Mouse (Mus musculus): ENCODE measurements around the gene Stra6. TPM values are rescaled to one million over a fixed set of nuclear protein-coding genes. Genes with fewer than 3 reads are reported as not detected.

The Stra6 gene
- polyA plus RNA-seq, 1 experiment from 2014 or later, result 8.6 TPM

- Histone ChIP-seq H3K4me2 (replicated peaks) (no peak overlapping the region), H3K9me3 (no peaks in the 10 kb centered on the region), H3K27me3 (peaks cover 48% of the 10 kb centered on the region), H3K9ac (replicated peaks) (no peak overlapping the region), H3K27ac (replicated peaks) (peak overlapping the region; percentile 25; the same call in 1 of the 2 replicates), H3K36me3 (no peaks in the 10 kb centered on the region), H3K4me3 (no peak overlapping the region), H3K4me1 (peaks cover 59% of the 10 kb centered on the region)
- ATAC-seq (ENCODE audit: low FRiP score, low read depth), result no peak
- 17% methylated on average over 3 of the region's 3 CpGs for WGBS
These were observed 10.5 kb upstream of the Stra6 start for GRCm38 (mm10) chr9:58053102-58053501.

DNA sequence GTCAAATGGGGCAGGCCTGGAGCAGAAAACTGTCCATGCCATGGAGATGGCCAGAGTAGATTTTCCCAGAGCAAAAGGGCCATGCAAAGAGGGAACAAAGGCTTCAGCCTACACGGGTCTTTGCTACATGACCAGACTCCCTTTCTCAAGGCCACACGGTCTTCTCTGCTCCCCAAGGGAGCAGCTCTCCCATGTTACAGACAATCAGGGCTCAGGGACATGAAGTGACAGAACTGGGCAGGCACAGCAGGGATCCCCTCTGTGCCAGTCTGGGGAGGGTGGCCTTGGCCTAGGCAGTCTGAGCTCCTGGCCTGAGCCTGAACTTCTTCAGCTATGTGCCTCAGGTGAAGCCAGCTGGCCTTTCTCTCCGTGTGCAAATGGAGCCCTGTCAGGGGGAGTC, 10.0 kb upstream of the Stra6 start:
- H3K9ac ChIP-seq (replicated peaks), result no peak overlapping the region
- peak overlapping the region; percentile 25; the same call in 1 of the 2 replicates for H3K27ac ChIP-seq (replicated peaks)
- H3K9me3 ChIP-seq, result no peaks in the 10 kb centered on the region
- H3K4me3 ChIP-seq, result no peak overlapping the region
- peaks cover 55% of the 10 kb centered on the region for H3K4me1 ChIP-seq
- no peak for ATAC-seq (ENCODE audit: low FRiP score, low read depth)
- no peaks in the 10 kb centered on the region for H3K36me3 ChIP-seq
- no peak overlapping the region for H3K4me2 ChIP-seq (replicated peaks)
- peaks cover 51% of the 10 kb centered on the region for H3K27me3 ChIP-seq
- 58% methylated on average over 3 of the region's 3 CpGs for WGBS

GRCm38 (mm10) chr9:58054032-58054431, 9.6 kb upstream of the Stra6 start:
- H3K9me3 ChIP-seq, result no peaks in the 10 kb centered on the region
- no peak overlapping the region for H3K4me3 ChIP-seq
- no peak overlapping the region for H3K9ac ChIP-seq (replicated peaks)
- H3K36me3 ChIP-seq, result no peaks in the 10 kb centered on the region
- no peak overlapping the region for H3K4me2 ChIP-seq (replicated peaks)
- peak overlapping the region; percentile 39; the same call in 1 of the 2 replicates for H3K27ac ChIP-seq (replicated peaks)
- WGBS, result 93% methylated on average over 1 of the region's 1 CpGs
- no peak for ATAC-seq (ENCODE audit: low FRiP score, low read depth)
- H3K27me3 ChIP-seq, result peaks cover 51% of the 10 kb centered on the region
- peaks cover 50% of the 10 kb centered on the region for H3K4me1 ChIP-seq

DNA sequence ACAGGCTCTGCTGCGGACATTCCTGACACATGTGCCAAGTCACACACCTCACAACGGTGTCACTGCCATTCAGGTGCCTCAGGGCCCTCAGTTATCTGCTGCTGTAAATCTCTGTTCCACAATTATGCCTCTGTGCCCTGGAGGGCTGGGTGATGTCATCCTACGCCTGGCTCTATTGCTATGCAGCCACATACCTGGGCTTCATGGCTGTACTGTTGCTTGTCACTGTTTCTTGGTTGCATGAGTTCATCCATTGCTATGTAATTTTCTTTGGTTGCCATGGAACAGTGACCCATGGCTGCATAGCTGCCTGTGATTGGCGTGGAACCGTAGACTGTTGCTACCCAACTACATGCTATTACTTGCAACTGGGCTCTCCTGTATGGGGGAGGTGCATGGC, 7.9 kb upstream of the Stra6 start:
- peaks cover 48% of the 10 kb centered on the region for H3K4me1 ChIP-seq
- no peak overlapping the region for H3K9ac ChIP-seq (replicated peaks)
- H3K27ac ChIP-seq (replicated peaks), result peak overlapping the region; percentile 39; the same call in 1 of the 2 replicates
- H3K36me3 ChIP-seq, result no peaks in the 10 kb centered on the region
- ATAC-seq (ENCODE audit: low FRiP score, low read depth), result no peak
- no peak overlapping the region for H3K4me2 ChIP-seq (replicated peaks)
- 81% methylated on average over 5 of the region's 5 CpGs for WGBS
- H3K9me3 ChIP-seq, result no peaks in the 10 kb centered on the region
- H3K27me3 ChIP-seq, result peaks cover 42% of the 10 kb centered on the region
- no peak overlapping the region for H3K4me3 ChIP-seq

GRCm38 (mm10) chr9:58059920-58060319, 3.7 kb upstream of the Stra6 start:
- H3K9me3 ChIP-seq, result no peaks in the 10 kb centered on the region
- H3K4me1 ChIP-seq, result peaks cover 55% of the 10 kb centered on the region
- H3K4me2 ChIP-seq (replicated peaks), result no peak overlapping the region
- peak overlapping the region; percentile 88 for H3K27ac ChIP-seq (replicated peaks)
- H3K27me3 ChIP-seq, result peaks cover 32% of the 10 kb centered on the region
- no peak for ATAC-seq (ENCODE audit: low FRiP score, low read depth)
- no peaks in the 10 kb centered on the region for H3K36me3 ChIP-seq
- 39% methylated on average over 1 of the region's 1 CpGs for WGBS
- H3K4me3 ChIP-seq, result no peak overlapping the region
- no peak overlapping the region for H3K9ac ChIP-seq (replicated peaks)

DNA sequence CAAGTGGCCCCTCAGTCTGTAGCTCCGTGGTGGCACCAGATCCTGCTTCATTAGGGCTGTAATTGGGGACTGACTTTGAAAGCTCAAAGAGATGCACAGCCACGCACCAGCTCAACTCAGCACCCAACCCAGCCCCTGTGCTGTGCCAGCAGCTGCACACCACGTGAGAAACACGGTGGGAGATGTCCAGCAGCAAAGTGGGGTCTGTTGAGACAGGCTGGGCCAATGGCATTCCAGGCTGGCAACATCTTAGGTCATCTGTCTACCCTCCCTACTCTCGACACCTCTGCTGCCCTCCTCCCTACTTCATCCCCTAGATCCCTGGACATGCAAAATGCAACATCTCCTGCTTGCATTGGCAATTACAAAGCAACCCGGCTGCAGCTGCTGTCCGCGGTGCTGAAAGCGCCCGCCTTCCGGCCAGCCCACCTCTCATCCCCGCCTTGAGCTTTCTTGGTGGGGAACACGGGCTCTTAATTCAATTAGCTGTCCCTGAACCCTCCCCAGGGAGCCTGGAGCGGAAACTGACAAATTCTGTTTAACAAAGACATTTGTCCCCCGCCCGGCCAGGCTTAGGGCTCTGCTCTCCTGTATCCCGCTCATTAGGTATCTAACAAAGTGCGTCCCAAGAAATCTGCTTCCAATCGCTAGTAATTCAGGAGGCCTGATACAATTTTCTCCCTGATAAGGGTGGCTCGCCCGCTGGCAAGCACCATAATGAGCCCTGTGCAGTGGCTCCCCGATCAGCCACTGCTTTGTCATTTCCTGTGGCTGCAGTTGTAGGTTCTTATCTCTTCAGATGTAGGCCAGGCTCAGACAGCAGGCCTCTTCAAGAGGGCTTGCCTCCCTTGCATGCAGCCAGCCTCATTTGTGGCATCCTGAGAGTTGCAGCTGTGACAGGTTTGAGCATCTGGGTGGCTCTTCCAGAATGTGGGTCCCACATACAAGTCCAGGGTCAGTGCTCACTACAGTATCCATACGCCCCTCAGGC, 2.6 kb upstream of the Stra6 start:
- no peak overlapping the region for H3K4me3 ChIP-seq
- no peaks in the 10 kb centered on the region for H3K36me3 ChIP-seq
- peaks cover 23% of the 10 kb centered on the region for H3K27me3 ChIP-seq
- H3K4me2 ChIP-seq (replicated peaks), result 0 out of 2 replicates have a peak overlapping the region, but pooled peaks have one; percentile 9
- H3K4me1 ChIP-seq, result peaks cover 58% of the 10 kb centered on the region
- no peaks in the 10 kb centered on the region for H3K9me3 ChIP-seq
- WGBS, result 7% methylated on average over 23 of the region's 23 CpGs
- no peak overlapping the region for H3K9ac ChIP-seq (replicated peaks)
- H3K27ac ChIP-seq (replicated peaks), result peak overlapping the region; percentile 88
- peak; percentile 78 for ATAC-seq (ENCODE audit: low FRiP score, low read depth)

- peaks cover 14% of the 10 kb centered on the region for H3K27me3 ChIP-seq
- H3K36me3 ChIP-seq, result no peaks in the 10 kb centered on the region
- H3K4me3 ChIP-seq, result no peak overlapping the region
- H3K27ac ChIP-seq (replicated peaks), result peak overlapping the region; percentile 78
- no peaks in the 10 kb centered on the region for H3K9me3 ChIP-seq
- no peak overlapping the region for H3K4me2 ChIP-seq (replicated peaks)
- peaks cover 64% of the 10 kb centered on the region for H3K4me1 ChIP-seq
- H3K9ac ChIP-seq (replicated peaks), result no peak overlapping the region
- 20% methylated on average over 6 of the region's 6 CpGs for WGBS
- ATAC-seq (ENCODE audit: low FRiP score, low read depth), result peak; percentile 53
These were observed 1.9 kb downstream of the Stra6 start for GRCm38 (mm10) chr9:58065532-58065931.

DNA sequence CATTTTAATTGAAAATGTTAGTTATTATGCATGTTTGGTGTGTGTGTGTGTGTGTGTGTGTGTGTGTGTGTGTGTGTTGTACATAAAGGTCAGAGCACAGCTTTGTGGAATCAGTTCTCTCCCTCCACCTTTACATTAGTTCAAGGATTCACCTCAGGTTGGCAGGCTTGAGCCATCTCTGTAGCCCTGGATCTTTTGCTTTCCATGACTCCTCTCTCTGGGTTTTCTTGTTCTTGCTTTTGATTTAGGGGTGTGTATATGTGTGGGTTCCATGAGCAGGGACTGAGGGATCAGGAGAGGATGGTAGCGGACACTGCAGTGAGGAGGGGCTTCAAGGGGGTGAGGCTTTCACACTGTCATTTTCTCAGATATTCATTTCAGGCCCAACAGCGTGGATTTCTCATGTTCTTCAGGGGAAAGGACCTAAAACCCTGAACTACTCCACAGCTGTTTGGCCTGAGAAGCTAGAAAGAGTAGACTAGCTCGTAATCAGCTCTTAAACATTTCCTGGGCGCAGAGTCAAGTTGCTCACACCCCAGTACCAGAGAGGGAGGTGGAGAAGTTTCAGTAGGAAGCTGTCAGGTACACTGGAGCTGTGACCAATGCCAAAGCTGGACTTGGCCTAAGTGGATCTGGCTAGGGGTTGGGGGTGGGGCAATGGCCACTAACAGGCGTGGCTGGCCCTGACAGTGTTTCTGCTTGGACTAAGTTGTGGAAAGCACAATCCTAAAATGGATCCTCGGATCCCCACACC, 2.6 kb downstream of the Stra6 start:
- H3K27ac ChIP-seq (replicated peaks), result peak overlapping the region; percentile 78
- H3K36me3 ChIP-seq, result no peaks in the 10 kb centered on the region
- H3K27me3 ChIP-seq, result peaks cover 14% of the 10 kb centered on the region
- ATAC-seq (ENCODE audit: low FRiP score, low read depth), result peak; percentile 35; the same call in 1 of the 2 replicates
- H3K4me2 ChIP-seq (replicated peaks), result no peak overlapping the region
- H3K9ac ChIP-seq (replicated peaks), result no peak overlapping the region
- H3K4me1 ChIP-seq, result peaks cover 61% of the 10 kb centered on the region
- no peak overlapping the region for H3K4me3 ChIP-seq
- H3K9me3 ChIP-seq, result no peaks in the 10 kb centered on the region
- WGBS, result 78% methylated on average over 6 of the region's 6 CpGs

GRCm38 (mm10) chr9:58066731-58067095, 3.1 kb downstream of the Stra6 start:
- no peaks in the 10 kb centered on the region for H3K36me3 ChIP-seq
- H3K4me1 ChIP-seq, result peaks cover 61% of the 10 kb centered on the region
- no peak overlapping the region for H3K4me3 ChIP-seq
- WGBS, result 82% methylated on average over 6 of the region's 6 CpGs
- H3K27ac ChIP-seq (replicated peaks), result peak overlapping the region; percentile 78; the same call in 1 of the 2 replicates
- H3K9ac ChIP-seq (replicated peaks), result no peak overlapping the region
- no peak overlapping the region for H3K4me2 ChIP-seq (replicated peaks)
- peaks cover 9% of the 10 kb centered on the region; the same call in 1 of the 2 replicates for H3K27me3 ChIP-seq
- ATAC-seq (ENCODE audit: low FRiP score, low read depth), result no peak
- H3K9me3 ChIP-seq, result no peaks in the 10 kb centered on the region

DNA sequence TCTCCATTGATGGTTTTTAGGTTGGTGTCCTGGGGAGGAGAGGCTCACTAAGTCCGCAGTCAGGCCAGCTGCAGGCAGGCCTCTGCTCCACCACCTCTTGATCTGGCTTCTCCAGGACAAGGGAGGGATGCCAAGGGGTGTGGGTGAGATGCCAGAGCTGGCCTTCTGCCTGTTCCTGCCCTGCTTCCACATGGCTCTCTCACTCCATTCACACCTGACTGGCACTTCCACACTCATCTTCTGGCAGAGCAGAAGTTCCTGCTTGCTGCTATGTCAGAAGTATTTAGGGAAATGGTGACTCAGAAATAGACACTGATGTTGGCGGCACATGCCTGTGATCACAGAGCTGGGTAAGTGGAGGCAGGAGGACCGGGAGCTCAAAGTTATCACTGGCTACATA, 4.0 kb downstream of the Stra6 start:
- ATAC-seq (ENCODE audit: low FRiP score, low read depth), result no peak
- no peak overlapping the region for H3K4me2 ChIP-seq (replicated peaks)
- no peaks in the 10 kb centered on the region for H3K36me3 ChIP-seq
- 88% methylated on average over 3 of the region's 3 CpGs for WGBS
- no peak overlapping the region for H3K27ac ChIP-seq (replicated peaks)
- H3K4me3 ChIP-seq, result no peak overlapping the region
- no peaks in the 10 kb centered on the region for H3K9me3 ChIP-seq
- peaks cover 63% of the 10 kb centered on the region for H3K4me1 ChIP-seq
- H3K9ac ChIP-seq (replicated peaks), result no peak overlapping the region
- peaks cover 9% of the 10 kb centered on the region; the same call in 1 of the 2 replicates for H3K27me3 ChIP-seq

DNA sequence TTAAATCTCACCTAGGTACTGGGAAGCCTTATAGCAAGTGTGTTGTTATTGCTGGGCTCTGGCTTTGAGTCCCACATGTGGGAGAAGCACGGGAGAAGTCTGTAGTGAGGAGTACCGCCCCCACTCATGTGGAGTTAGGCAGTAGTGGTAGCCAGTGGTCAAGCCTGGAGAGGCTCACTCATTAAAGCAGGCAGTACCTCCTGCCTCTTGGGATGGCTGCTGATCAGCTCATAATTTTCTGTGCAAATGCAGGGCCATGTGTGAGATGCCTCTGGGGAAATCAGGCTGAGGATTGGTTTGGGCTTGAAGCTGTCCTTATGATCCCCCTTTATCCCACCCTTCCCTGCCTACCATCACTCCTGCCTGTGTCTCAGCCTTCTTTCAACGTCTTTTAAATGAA, 11.0 kb downstream of the Stra6 start:
- peak overlapping the region; percentile 58 for H3K27ac ChIP-seq (replicated peaks)
- H3K36me3 ChIP-seq, result no peaks in the 10 kb centered on the region
- H3K9me3 ChIP-seq, result no peaks in the 10 kb centered on the region
- H3K4me2 ChIP-seq (replicated peaks), result no peak overlapping the region
- WGBS, result 49% methylated on average over 3 of the region's 3 CpGs
- peaks cover 9% of the 10 kb centered on the region for H3K27me3 ChIP-seq
- H3K9ac ChIP-seq (replicated peaks), result no peak overlapping the region
- H3K4me1 ChIP-seq, result peaks cover 31% of the 10 kb centered on the region
- no peak overlapping the region for H3K4me3 ChIP-seq
- no peak; the same call in 1 of the 2 replicates for ATAC-seq (ENCODE audit: low FRiP score, low read depth)

DNA sequence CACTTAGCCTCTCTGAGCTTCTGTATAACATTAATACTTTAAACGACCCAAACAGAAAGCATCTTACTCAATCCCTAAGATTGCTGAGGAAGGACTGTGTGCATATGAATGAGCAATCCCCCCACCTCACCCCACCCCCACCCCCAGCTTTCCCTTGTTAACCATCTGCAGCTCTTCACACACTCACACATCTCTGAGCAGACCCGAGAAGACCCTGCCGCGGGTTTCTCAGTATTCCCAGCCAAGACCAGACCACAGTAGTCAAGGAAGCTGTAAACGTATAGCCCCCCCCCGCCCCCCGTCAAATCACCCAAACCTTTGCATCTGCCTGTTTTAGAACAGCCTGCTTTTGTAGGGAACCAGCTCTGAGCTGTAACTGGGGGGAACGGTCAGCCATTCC, 21.0 kb downstream of the Stra6 start:
- Histone ChIP-seq H3K4me2 (replicated peaks) (no peak overlapping the region), H3K4me1 (peaks cover 43% of the 10 kb centered on the region), H3K27me3 (peaks cover 19% of the 10 kb centered on the region), H3K9ac (replicated peaks) (no peak overlapping the region), H3K4me3 (no peak overlapping the region), H3K36me3 (no peaks in the 10 kb centered on the region), H3K27ac (replicated peaks) (peak overlapping the region; percentile 66; the same call in 1 of the 2 replicates), H3K9me3 (no peaks in the 10 kb centered on the region)
- ATAC-seq (ENCODE audit: low FRiP score, low read depth), result no peak
- 19% methylated on average over 8 of the region's 8 CpGs for WGBS

Measured in midbrain, embryonic 12.5 days (tissue).